Mouse (Mus musculus) thymus, adult 2 months (tissue): Measurements from ENCODE around the gene Pclo.

Source experiments
- CTCF ChIP-seq: fragments of 200-500 bp; IDR thresholded peaks from 2 replicates; pipeline ENCODE4 v1.5.1; 2012; ENCODE audit warnings: mild to moderate bottlenecking, control low read depth, low read length, moderate library complexity, borderline replicate concordance; ENCODE audit not compliant: control insufficient read depth, poor library complexity, insufficient read depth; ENCODE audit errors: extremely low read depth
- POLR2A ChIP-seq: fragments of 200-500 bp; IDR thresholded peaks from 2 replicates; pipeline ENCODE4 v1.6.1; 2012; ENCODE audit warnings: mild to moderate bottlenecking, low read length, control low read depth, moderate library complexity; ENCODE audit not compliant: control insufficient read depth, poor library complexity, insufficient read depth; ENCODE audit errors: extremely low read depth

DNA sequence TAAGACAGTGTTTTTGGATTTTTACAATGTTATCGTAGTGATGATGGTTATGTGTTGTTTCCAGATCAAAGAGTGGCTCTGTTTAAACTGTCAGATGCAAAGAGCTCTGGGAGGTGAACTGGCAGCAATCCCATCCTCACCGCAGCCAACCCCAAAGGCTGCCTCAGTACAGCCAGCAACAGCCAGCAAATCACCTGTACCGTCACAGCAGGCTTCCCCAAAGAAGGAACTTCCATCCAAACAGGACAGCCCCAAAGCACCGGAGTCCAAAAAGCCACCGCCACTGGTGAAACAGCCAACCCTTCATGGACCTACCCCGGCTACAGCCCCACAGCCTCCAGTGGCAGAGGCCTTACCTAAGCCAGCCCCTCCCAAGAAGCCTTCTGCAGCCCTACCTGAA is 24.6 kb downstream of the Pclo start:
- TF ChIP-seq POLR2A (no peak), CTCF (no peak)
